Mouse (Mus musculus): ENCODE results near the gene Olfr520.
"Not testable (repeated sequence)": the region's sequence is repeated elsewhere in the genome, so short reads cannot be mapped to it uniquely, and the experiment has no call there.

Olfr520 gene

GRCm38 (mm10) chr7:99729973-99730372 lies at the start of gene Olfr520:
TSS of gene Olfr520 (plus strand) at chr7:99730273.
- no peak for DNase-seq (ENCODE audit: low spot score)

GRCm38 (mm10) chr7:99680771-99681170 lies 49.3 kb upstream of the Olfr520 start:
- DNase-seq (ENCODE audit: low spot score): no peak

DNA sequence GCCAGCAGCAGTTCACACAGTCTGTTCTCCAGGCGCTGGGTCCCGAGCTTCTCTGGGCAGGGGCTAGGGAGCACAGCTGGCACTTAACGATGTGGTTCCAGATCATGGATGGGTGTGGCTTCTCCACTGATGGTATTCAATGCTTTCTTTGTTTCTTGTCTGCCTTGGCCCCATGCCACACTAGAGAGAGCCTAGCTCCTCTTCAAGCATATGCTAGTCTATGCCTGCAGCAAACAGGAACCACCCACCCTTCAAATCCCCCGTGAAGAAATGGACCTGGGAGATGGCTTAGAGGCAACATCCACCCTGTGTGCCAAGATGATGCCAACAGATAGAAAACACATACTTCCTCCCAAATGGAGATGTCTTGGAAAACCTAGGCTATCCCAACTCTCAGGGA lies 46.0 kb upstream of the Olfr520 start:
- no peak for DNase-seq (ENCODE audit: low spot score)

- DNase-seq (ENCODE audit: low spot score): no peak
These were observed 39.3 kb upstream of the Olfr520 start for GRCm38 (mm10) chr7:99690819-99691218.

DNA sequence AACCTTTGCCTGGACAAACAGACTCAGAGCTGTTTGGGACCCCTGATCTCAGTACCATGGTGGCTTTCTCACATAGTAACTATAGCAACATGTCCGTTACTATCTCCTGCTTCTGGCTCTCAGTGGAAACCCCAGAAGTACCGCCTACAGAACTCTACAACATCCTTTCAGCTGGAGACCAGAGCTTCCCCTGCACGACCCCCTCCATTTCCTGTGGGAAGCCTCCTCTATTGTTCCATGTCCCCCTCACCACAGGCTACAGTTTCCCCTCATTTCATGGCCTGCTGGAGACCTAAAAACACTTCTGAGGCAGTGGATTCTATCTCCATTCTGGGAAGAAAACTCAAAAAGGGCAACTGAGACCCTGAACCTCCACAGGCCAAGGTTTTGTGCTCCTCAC lies 37.7 kb upstream of the Olfr520 start:
- no peak for DNase-seq (ENCODE audit: low spot score)

DNA sequence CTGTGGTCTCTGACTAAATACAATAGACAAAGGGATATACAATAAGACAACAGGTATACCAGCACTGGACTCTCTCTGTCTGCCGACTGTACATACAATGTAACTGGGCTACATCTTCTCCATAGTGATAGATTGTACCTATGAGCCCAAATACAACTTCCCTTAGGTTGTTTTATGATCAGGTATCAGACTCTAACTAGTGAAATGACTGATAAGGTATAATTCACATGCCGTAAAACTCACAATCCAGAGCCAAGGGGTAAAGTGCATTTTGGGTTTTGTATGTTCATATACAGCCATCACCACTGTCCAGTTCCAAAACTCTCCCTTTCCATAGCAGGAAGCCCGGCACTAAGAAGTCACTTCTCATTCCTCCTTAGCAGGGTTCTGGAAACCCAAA lies 36.7 kb upstream of the Olfr520 start:
- no peak for DNase-seq (ENCODE audit: low spot score)

GRCm38 (mm10) chr7:99693976-99694375 lies 36.1 kb upstream of the Olfr520 start:
- DNase-seq (ENCODE audit: low spot score): no peak

GRCm38 (mm10) chr7:99694424-99694823 lies 35.6 kb upstream of the Olfr520 start:
- DNase-seq (ENCODE audit: low spot score): not testable (repeated sequence)

- no peak for DNase-seq (ENCODE audit: low spot score)
These were observed 34.5 kb upstream of the Olfr520 start for GRCm38 (mm10) chr7:99695471-99696057.

GRCm38 (mm10) chr7:99698576-99698975 lies 31.5 kb upstream of the Olfr520 start:
- DNase-seq (ENCODE audit: low spot score): no peak

DNA sequence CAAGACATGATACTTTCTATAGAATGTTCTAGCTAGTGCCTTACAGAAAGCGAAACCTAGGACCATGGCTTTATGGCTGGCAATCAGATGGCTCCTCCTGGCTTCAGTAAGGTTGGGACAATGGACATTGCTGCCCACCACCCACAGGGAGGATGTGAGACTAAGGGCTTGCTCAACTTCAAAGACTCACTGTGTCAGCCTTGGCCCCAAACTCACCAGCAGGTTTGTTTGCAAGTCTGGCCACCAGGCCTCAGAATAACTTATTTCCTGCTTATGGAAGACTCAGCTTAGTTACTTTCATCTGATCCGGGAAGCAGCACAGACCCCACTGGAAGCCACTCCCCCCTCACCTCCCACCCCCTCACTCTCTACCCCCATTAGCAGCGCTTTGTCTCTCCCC lies 31.0 kb upstream of the Olfr520 start:
- DNase-seq (ENCODE audit: low spot score): no peak

DNA sequence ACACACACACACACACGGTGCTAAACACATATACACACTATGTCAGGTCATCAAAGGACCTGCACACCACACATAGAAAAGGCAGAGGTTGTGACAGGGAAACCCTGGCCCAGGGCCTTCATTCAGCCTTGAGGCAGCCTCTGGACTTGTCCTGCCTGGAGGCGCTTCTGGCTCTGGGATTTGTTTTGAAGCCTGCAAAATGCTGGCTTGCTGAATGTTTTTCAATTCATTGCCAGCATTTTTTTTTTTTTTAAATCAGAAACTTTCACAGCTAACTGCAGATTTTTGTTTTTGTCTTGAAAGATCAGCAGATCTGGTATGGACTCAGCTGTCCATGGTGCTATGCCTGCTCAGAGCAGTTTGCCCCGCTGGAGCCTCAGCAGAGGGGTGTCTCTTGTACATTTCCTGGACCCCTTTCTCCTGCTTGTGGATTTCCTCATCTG lies 30.3 kb upstream of the Olfr520 start:
- peak; percentile 62 for DNase-seq (ENCODE audit: low spot score)

GRCm38 (mm10) chr7:99700641-99701040 lies 29.4 kb upstream of the Olfr520 start:
- no peak for DNase-seq (ENCODE audit: low spot score)

DNA sequence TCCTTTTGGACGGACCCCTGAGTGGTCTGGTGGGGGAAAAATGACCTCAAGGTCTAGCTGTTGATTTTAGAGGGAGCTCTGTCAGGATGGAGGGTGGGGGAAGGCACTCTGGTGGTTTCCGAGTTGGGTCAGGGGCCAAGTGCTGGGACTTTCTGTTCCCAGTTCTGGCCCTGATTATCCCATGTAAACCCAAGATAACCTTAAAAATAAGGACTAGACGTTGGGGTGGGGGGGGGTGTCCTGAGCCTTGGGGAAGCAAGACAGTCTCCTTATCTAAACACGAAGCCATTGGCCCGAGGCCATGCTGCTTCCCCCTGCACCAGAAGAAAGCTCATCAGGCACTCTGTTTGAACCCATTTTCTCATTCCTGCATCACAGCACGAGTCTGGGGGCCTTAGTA lies 27.9 kb upstream of the Olfr520 start:
- no peak for DNase-seq (ENCODE audit: low spot score)

- DNase-seq (ENCODE audit: low spot score): no peak
These were observed 25.1 kb upstream of the Olfr520 start for GRCm38 (mm10) chr7:99704736-99705519.

- DNase-seq (ENCODE audit: low spot score): no peak
These were observed 23.6 kb upstream of the Olfr520 start for GRCm38 (mm10) chr7:99706341-99707037.

GRCm38 (mm10) chr7:99707038-99707595 lies 23.0 kb upstream of the Olfr520 start:
- DNase-seq (ENCODE audit: low spot score): no peak

GRCm38 (mm10) chr7:99707671-99708070 lies 22.4 kb upstream of the Olfr520 start:
- DNase-seq (ENCODE audit: low spot score): no peak

DNA sequence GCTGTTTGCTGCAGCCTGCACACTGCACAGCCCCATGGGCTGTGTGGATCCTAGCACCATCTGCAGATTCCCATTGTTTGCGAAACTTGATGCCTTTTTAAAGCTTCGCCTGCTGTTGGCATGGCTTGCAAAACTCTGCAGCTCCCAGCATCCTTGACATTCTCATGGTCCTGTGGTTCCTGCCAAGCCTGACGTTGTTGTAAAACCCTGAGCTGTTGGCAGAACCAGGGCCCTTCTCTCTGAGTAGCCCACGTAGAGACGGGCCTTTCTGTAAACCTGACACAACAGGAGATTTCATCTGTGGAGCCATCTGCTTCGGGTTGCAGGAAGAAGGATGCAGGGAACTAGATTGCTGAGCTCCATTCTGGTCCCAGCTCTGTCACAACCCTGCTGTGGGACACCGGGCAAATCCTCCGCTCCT lies 21.8 kb upstream of the Olfr520 start:
- DNase-seq (ENCODE audit: low spot score): no peak

DNA sequence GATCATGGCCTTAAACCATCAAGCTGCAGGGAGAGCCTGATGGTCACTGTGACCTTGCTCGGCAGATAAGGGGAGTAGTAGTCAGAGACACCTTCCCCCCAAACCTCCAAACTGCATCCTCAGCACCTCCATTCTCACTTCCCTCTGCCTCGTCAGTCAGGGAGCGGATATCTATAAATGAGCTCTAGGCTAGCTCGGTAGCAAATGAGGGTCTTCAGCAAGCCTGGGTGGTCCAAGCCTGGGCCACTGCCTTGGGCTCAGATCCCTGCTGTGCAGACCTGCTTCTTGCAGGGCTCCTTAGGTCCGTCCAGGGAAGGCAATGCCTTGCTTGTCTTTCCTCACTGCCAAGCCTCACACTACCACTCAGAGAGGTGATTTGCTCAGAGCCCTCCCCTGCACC lies 21.3 kb upstream of the Olfr520 start:
- DNase-seq (ENCODE audit: low spot score): no peak

GRCm38 (mm10) chr7:99709992-99710391 lies 20.1 kb upstream of the Olfr520 start:
- DNase-seq (ENCODE audit: low spot score): no peak

GRCm38 (mm10) chr7:99710476-99710875 lies 19.6 kb upstream of the Olfr520 start:
- peak; percentile 80 for DNase-seq (ENCODE audit: low spot score)

DNA sequence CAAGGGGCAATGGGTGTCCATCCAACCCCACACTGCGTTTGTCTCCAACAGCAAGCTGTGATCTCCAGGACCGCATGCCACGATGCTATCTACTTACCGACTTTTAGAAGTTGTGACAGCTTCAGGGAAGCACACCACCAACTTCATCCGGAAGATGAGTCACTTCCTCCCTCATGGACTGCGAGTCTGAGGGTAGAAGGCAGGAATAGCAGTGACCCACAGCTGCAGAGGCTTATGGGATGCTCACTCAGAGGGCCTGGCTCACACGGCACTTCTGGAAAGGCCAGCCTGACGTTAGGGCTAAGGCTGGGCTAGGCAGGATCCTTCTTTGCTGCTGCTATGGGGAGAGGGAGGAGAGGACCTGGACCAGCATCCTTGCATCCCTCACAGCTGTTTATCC lies 18.9 kb upstream of the Olfr520 start, which contains the start of gene Slco2b1:
Gene Slco2b1, minus strand, starts transcription at position 175 of the 400 bp plus-strand sequence.
- no peak for DNase-seq (ENCODE audit: low spot score)

Measured in testis, postnatal 10 days (tissue).